Mouse (Mus musculus) kidney, postnatal 25 days (tissue): ENCODE measurements around the gene Wfdc3.

ENCODE experiments used
- DNase-seq, 2 experiments: peaks; one replicate each; pipeline ENCODE4 v3.0.0; 2021; ENCODE audit warnings: mixed read lengths in 2 of 2

The Wfdc3 gene

DNA sequence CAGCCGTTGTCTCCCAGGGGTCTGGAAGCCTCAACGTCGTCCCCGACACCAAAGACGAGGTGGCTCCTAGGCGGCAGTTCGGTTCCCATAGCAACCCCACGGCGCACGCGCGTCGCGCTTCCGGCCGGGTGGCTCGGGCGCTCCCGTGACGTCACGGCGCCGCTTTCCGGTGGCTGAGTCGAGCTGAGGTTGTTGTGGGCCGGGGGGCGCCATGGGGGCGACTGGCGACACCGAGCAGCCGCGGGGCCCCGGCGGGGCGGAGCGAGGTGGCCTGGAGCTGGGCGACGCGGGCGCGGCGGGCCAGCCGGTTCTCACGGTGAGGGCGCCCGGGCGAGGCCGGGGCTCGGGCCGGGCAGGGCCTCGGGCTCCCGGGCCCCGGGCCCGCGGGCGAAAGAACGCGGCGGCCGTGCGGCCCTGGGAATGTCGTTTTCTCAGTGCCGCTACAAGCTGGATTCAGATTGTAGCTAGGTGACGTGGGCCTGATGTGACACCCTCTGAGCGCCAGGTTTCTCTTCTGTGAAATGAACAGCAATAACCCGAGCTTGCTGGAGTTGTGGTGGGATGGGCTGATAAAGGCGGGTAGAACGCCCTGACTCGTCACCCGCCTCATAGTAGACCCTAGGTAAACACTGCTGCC is at the start of gene Wfdc3, which contains the start of gene Dnttip1:
TSS of gene Wfdc3 (minus strand) at position 89 of the 637 bp plus-strand sequence.
TSS of gene Dnttip1 (plus strand) at position 141 of the 637 bp plus-strand sequence.
- DNase-seq: peak; percentile 95 to 96

DNA sequence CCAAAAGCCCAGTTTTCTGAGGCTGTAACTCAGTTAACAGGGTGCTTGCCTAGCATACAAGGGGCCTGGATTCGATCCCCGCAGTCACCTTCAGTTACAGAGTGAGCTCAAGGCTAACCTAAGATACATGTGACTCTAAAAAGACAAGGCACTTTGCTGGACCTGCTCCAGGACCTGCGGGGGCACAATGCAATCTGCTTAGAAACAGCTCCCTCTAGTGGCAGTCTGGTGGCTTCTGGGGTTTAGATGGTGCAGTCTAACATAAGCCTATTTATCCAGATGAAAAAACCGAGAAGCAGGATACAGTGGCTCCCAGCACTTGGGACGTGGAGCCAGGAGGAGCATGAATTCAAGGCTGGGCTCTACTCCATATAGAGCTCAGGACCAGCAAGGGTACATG is 48.6 kb upstream of the Wfdc3 start:
- peak; percentile 91 to 96 for DNase-seq

DNA sequence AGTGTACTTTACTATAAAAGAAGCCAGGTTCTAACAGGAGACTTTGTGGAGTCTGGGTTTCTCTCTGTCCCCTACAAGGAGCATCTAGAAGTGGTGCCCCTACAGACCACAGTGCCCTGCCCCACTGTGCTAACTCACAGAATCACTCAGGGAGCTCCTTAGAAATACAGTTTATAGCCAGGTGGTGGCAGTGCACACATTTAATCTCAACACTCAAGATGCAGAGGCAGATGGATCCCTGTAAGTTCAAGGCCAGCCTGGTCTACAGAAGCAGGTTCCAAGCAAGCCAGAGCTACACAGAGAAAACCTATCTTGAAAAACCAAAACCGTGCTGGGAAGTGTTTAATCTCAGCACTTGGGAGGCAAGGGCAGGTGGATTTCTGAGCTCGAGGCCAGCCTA is 48.0 kb upstream of the Wfdc3 start:
- DNase-seq: no peak

DNA sequence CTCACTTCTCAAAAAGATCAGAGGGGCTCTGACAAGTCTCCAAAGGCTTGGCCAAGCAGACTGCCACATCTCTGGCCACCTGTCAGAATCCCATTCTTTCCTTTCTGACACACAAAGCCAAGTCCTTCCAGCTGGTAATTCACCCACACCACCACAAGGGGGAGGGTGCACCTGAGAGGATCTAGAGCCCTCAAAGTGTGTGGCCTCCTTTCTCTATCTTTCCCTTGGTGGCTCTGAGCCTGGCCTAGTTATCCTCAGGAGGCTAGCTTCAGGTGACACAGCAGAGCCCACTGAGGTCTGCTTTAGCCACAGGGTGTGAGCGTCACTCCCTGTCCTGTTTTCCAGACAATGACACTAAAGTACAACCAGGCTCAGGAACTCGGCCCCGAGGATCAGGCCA is 47.5 kb upstream of the Wfdc3 start:
- peak; percentile 77 for DNase-seq

DNA sequence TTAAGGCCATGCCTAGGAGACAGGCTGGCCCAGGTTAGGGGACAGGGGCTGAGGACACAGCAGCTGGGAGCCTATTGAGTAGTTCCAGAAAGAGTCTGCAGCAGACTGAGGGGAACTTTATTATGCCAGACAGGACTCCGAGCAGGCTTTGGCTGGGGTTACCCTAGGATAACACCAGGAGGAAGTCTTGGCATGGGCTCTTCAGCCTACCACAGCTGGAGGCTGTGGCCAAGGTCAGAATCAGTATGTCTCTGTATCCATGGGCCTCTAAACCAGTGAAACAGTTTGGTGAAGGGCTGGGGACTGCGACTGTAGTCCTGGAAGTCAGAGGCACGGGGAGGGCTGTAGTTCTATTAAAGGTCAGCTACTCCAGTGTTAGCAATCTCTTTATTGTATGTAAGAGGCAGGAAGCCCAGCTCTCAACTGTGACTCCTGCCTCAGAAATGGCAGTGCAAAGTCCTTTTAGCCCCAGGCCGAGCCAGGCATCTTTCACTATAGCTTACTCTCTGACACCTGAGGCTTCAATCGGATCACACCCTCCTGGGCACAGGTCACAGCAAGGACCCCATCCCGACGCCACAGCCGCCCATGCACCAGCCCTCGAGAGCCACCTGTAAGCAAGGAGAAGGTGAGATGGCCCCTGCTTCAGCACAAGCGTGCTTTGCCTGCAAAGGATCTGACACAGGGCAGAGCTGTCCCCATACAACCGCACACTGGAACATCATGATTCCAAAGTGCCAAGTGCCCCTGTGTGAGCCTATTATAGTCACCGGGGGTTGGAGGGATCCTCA is 46.9 kb upstream of the Wfdc3 start:
- peak in 1 of 2 experiments; percentile 33 for DNase-seq

DNA sequence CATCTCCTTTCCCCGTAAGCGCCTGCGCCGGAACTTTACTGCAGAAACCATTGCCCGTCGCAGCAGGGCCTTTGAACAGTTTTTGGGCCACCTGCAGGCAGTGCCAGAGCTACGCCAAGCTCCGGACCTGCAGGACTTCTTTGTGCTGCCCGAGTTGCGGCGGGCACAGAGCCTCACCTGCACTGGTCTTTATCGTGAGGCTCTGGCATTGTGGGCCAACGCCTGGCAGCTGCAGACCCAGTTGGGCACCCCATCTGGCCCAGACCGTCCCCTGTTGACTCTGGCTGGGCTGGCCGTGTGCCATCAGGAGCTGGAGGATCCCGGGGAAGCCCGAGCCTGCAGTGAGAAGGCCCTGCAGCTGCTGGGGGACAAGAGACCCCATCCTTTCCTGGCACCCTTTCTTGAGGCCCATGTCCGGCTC is 46.1 kb upstream of the Wfdc3 start:
- DNase-seq: peak in 1 of 2 experiments; percentile 50

DNA sequence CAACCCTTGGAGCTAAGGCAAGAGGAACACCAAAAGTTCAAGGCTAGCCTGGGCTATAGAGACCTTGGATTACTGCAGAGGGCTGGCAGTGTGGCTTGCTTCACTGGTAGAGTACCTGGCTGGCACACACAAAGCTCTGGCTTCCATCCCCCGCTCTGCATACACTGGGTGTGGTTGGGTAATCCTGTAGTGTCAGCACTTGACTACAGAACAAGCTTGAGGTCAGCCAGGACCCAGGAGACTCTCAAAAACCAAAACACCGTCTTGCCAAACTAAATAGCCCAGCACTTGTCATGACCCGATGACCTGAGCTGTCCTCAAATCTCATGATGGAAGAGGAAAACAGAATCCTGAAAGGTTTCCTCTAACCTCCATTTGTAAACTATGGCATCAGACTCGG is 44.7 kb upstream of the Wfdc3 start:
- DNase-seq: peak in 1 of 2 experiments; percentile 65

DNA sequence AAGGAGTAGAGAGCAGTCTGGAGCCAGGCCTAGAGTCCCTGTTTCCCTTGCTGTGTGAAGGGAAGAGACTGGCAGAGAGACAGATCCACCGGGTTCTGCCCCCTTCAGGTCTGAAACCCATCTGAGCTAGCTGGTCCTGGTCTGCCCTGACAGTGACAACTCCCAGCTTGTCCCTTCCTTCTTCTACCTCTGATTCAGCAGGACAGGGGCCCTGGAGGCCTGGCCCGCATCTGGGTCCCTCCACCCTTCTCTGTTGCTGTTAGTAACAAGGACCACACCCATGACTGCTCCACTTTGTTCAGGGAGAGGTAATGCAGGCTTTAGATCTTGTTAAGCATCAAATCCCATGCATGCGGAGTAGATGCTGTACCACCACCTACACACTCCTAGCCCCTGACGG is 42.7 kb upstream of the Wfdc3 start:
- no peak for DNase-seq

DNA sequence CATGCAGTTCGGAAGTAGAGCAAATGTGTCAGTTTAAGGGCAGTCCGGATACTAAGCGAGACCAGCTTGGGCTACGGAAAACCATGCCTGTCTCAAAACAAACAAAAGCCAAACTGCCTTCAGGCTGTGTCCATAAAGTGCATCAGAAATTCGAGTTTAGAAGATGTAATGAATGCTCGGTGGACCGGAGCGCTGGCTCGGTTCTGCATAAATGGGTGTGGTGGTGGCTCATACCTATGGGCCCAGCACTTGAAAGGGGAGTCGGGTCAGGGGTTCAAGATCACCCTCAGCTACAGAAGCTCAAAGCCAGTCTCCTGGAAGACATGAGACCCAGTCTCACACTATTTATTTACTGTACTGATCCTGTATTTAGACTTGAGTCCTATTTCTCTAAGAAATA is 42.0 kb upstream of the Wfdc3 start:
- DNase-seq: no peak

DNA sequence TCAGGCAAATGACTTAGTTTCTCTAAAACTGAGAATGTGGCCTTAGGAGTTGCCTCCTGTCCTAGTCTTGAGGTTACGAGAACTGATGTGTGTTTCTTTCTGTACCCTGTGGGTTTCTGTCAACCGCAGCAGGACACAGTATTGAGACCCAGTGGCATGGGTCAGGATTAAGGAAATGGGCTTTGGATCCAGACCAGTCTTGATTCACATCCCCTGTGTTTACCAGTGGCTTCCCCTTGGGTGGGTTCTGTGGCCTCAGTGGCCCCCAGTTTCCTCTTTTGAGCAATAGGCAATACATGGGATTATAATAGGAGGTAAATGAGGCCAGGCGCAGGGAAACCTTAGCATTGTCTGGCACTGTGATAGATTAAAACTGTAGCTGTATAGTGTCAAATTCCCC is 41.3 kb upstream of the Wfdc3 start:
- DNase-seq: no peak

DNA sequence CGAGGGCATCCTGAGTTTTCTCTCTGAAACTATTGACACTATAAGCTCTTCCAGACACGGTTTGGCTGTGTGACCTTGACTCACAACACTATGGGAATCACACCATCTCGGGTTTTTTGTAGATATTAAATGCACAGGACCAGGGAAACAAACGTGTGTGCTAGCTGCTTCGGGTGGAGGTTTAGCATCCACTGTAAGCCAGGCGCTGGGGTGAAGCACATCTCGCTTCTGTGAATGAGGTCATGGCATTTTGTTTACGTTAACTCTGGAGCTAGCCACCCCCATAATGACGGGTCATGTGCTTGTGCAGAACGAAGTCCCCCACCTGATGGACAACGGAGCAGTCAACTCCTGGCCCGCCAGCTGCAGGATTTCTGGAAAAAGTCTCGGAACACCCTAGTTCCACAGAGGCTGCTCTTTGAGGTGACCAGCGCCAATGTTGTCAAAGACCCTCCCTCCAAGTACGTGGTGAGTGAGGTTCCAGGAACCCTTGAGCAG is 40.7 kb upstream of the Wfdc3 start:
- no peak for DNase-seq

DNA sequence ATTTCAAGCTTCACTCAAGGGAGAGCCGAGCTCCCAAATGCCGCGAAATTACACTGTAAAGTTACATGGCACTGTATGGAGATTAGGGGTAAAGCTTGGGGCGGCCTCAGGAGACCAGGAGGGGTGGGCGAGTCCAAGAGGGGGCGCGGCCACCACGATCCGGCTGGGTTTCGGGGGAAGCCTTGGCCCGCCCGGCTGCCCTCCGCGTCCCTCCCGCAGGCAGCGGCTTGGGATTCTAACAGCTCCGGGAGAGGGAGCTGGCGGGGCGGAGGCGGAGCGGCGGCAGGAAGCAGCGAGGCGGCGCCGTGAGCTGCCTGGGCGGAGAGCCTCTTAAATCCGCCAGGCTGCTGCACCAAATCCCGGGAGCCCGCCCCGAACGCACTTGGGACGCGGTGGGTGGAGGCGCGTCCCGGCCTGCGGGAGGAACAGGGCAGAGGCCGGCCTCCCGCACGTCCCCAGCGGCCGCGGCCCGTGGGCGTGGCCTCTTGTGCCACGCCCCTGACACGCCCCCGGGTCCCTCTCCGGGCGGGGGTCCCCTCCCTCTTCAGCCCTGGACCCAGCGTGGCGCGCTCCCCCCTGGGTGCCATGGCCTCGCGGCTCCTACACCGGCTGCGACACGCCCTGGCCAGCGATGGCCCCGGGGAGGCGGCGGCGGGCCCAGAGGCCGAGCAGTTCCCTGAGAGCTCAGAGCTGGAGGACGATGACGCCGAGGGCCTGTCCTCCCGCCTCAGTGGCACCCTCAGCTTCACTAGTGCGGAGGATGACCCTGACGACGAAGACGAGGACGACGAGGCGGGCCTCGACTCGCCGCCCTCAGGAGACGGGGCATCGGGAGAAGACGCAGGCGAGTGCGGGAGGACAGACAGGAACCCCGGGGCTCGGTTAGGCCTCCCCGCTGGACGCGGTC is 40.0 kb upstream of the Wfdc3 start, which contains the start of gene Snx21:
TSS of gene Snx21 (plus strand) at position 343 of the 907 bp plus-strand sequence.
- peak; percentile 93 to 98 for DNase-seq

DNA sequence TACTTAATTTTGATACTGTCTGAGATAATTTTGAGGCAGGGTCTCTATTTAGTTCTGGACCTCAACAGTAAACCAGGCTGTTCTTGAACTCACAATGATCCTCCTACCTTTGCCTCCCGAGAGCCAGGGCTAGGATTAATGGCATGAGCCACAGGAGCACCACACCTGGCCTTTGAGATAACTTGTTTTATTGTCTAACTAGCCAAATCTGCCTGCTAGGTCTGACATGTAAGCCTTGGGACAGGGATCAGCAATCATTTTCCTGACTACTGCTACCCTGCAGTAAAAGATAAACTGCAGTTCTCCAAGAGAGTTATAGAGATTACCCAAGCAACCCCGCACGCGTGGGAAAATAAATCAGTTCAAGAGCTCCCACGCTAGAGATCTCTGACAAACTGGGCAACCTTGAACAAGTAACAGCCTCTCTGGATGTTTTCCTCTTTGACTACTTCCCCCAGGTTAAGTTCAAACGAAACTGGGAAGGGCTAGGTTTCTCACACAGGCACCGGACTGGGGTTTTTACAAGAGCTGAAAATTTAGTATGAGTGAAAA is 39.2 kb upstream of the Wfdc3 start:
- no peak for DNase-seq

DNA sequence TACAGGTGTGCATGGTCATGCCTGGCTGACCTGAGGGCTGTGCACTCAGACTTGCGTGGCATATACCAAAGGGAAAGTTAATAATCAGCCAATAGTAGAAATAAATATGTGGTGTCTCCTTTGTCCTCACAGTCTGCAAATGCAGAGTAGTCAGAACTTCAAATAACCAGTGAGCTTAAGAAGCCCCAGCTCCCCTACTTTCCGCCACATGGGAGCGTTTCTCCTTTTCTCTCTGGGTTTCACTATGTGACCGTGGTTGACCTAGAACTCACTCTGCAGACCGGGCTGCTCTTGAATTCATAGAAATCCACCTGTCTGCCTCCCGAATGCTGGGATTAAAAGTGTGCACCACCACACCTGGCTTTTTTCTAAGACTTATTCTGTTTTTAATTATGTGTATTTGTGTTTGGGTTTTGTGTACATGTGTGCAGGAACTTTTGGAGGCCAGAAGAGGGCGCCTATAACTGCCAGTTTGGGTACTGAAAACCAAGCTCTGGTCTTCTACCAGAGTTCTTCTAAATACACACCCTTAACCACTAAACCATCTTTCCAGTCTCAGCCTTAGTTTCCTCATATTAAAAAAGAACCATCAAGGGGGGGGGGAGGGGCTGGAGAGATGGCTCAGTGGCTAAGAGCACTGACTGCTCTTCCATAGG is 38.3 kb upstream of the Wfdc3 start:
- no peak for DNase-seq

DNA sequence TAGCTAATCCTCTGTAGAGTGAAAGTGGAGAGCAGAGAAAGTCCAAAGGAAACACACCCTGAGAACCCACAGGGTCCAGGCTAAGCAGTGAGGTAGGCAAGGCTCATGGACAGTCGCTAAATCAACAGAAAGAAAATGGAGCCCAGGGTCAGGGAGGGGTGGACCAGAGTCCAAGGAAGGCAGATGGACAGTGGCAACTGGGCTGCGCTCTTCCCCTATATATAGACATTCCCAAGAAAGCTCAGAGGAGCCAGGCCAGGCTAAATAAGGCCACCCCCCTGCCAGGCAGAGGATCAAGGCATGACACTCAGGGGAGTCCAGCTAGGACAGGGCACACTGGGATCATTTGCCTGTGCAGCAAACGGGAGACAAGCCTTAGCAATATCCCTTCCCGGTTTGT is 36.1 kb upstream of the Wfdc3 start:
- DNase-seq: no peak

DNA sequence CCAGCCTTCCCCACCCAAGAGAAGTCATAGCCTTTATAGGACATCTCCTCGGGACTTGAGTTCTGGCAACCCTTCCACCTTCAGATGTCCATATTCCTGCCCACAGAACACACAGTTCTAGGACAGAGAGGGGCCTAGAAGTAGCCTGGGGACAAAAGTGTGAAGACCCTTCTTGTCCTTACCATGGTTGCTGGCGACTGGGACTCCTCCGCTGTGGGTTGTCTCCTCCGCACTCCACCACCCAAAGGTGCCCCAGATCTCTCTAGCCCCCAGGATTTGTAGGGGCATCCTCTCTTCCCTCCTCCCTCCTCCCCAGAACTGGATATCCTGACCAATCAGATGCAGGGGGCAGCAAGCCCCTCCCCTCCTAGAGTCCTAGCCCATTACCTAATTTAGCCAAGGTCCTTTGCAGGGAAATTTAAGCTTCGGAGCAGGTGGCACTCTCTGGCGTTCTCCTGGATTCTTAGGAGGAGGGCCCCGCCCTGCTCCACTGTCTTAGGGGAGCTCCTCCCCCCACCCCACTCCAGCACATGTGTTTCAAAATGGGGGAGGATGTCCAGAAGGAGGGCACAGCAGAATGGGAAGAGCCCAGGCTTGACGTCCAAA is 33.9 kb upstream of the Wfdc3 start, which contains the start of gene Tnnc2:
TSS of gene Tnnc2 (minus strand) at position 487 of the 606 bp plus-strand sequence.
- no peak for DNase-seq

DNA sequence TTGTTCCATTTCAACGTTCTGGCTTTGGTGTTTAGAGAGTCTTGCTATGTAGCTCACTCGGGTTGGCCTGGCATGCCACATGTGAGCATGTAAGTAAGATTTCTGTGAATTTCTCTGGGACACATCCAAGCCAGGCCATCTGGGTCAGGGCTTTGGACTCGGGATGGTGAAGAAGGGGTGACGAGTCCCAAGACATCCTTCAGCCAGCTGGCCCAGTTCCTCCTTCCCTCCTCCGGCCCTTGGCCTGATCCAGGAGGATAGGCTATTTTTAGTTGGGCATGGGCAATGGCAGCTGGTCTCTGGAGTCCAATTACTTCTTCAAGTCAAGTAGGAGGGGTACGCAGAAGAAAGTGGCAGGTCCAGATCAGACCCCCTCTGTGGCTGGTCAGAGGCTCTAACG is 33.1 kb upstream of the Wfdc3 start:
- DNase-seq: no peak

DNA sequence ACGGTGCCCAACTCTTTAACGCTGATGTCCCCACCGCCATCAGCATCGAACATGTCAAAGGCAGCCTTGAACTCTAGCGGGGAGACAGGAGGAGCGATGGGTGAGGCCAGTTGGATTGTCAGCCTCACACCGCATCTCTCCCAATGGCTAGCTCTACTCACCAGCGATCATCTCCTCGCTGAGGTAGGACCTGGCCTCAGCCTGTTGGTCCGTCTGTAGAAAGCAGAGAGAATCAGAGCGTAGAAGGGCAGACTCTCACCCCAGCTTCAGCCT is 32.2 kb upstream of the Wfdc3 start:
- DNase-seq: no peak

DNA sequence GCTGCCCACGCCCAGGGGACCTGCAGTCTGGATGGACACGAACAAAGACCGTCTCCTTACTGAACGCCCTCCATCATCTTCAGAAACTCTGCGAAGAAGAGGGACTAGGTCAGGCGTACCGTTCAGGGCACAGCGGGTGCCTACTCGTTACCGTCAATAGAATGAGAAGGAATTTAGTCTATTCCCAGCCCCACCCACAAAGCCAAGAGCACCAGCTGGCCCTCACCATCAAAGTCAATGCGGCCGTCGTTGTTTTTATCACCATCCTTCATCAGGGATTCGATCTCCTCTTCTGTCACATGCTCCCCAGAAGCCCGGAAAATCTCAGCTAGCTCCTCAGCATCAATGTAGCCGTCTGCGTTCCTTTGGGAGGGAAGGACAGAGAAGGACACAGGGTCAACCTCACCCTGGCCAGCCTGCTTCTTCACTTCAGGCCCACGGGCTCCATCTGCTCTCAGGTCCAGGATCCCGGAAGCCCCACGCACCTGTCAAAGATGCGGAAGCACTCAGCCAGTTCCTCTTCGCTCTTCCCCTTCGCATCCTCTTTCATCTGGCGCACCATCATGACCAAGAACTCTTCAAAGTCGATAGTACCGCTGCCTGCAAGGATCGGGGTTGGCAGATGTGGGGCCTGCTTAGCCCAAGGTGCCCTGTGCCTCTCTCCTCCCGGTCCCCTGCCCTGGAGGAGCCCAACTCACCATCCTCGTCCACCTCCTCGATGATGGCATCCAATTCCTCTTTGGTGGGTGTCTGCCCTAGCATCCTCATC is 31.7 kb upstream of the Wfdc3 start:
- DNase-seq: no peak

DNA sequence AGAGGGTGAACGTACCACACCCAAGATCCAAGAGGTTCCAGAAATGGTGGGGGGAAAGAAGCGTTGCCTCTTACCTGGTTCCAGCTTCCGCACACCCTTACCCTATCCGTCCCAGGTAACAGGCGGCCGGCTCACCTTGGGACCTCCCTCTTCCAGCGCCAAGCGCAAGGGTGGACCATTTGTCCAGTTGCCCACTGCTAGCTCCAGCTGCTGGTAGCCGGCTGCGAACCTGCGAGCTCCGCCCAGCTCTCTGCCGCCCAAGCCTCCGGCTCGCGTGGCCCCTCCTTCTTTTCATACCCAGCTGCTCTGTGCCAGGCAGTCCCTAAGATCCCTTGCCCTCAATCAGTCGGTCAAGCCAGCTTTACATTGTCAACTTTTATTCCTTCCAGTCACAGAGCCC is 31.1 kb upstream of the Wfdc3 start:
- no peak for DNase-seq

DNA sequence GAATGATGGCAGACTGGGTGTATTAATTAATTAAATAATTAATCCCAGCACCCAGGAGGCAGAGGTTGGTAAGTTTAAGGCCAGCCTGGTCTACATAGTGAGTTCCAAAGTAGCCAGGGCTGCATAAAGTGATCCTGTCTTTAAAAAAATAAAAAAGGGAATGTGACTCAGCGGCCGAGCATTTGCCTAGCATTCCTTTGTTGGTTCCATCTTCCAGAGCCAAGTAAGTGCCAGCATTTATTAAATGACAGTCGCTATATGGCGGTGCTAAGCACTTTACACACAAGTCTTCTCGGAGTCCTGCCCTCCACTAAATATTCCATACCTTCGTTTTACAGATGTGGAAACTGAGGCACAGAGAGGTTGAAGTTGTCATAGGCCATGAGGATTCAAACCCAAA is 30.4 kb upstream of the Wfdc3 start:
- no peak for DNase-seq
